Mouse (Mus musculus): ENCODE results near the gene Fcer1g.

Gene Fcer1g

DNA sequence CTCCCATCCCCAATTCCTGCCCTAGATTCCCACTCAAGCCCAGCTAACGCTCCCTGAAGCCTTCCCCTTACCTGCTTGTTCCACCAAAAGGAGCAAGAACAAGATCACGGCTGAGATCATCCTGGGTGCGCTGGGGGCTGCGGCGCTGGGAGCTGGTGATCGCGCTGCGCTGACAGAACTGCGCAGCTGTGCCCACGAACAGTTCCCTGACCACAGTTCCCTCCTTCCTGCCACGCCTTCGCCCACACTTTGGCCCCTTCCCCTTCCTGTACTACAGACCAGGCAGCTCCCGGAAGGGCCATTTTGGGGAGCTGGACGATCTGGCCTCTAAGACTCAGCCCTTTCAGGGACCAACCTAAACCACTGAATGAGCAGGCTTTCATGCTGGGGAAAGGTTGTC, at the start of gene Fcer1g:
TSS of gene Fcer1g (minus strand) at position 240 of the 400 bp plus-strand sequence.
- DNase-seq (ENCODE audit: extremely low read depth, low read depth), result no peak

DNA sequence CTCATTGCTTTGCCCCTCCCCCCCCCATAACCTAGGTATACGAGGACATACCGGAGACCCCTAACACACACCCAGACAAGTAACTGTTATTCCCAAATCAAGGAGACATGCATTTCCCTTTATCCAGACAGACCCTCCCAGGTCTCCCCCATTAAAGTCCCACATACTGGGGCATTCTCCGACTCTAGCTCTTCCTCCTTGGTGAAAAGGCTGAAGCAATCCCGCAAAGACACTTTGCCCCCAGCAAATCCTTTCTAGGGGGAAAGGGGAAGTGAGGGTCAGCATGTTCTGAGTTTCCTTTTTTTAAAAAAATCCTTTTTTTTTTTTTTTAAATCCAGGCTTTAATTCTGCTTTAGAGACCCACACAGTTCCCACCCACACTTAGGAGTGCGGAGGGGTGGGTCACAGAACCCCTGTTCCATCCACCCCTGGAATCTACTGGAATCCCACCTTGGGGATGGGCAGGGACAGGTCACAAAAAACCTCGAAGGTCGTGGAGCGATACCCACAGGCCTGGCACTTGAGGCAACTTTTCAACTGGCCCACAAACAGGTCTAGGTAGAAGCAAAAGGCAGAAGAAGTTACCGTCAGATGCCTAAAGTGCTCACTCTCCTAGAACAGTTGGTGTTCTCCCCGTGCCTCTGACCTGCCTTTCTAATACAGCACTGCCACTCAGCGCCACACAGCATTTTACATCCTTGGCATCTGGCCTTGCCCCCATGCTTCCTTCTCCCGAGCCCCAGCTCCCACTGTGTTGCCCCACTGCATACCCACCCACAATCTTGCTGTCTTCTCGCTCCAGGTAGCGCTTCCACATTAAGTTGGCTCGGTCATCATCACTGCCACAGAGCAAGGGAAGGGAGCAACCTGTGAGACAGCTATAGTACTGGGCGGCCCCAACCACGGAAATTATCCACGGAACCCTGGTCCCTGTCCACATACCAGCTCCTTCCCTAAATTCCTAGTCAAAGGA, 49.3 kb upstream of the Fcer1g start:
- DNase-seq (ENCODE audit: extremely low read depth, low read depth), result no peak

DNA sequence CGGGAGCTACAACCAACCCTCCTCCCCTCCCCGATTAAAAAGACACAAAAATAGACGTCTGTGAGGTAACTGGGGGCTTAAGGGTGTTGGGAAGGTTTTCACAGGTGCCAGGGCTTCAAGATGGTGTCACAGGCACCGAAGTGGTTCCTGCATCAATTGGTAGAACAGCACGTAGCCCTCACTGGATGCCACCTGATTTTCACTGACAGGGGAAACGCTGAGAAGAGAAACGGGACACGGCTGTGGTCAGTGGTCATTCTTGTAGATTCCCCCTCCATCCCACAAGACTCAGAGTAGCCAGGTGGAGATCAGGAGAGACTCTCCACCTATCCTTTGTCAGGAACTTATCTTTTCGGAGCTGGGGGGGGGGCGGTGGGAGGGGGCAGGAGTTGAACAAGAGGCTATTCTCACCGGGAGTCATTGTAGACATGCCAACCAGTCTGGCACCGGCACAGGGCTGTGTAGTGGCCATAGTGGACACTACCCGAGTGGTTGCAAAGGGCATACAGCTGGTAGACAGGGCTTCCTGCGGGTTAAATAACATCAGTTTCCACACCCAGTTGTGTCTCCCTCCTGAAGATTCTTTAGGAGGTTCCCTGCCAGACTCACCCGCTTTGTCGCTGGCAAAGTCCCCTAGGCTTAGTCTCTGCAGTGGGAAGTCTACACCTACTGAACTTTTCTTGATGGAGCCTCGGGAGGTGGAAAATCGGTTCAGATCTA, 48.1 kb upstream of the Fcer1g start:
- DNase-seq (ENCODE audit: extremely low read depth, low read depth), result no peak

DNA sequence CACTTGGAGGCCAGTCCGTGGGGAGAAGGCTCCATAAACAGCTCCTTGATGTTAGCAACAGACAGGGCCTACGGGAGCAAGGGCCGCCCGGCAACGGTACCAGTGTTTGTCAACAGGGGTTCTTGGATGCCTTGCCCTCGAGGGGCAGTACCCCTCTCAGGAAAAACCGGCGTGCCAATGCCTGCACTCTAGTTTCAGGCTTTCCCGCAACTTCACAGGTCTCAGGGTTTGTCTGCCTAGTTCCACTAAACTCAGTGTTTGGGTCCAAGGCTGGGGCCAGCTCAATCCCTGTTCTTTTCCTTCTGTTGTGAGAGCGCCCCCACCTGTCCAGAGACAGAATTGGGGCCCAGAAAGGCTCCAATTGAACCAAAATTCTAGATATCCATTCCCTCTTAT, 47.4 kb upstream of the Fcer1g start:
- peak; percentile 73 for DNase-seq (ENCODE audit: extremely low read depth, low read depth)

DNA sequence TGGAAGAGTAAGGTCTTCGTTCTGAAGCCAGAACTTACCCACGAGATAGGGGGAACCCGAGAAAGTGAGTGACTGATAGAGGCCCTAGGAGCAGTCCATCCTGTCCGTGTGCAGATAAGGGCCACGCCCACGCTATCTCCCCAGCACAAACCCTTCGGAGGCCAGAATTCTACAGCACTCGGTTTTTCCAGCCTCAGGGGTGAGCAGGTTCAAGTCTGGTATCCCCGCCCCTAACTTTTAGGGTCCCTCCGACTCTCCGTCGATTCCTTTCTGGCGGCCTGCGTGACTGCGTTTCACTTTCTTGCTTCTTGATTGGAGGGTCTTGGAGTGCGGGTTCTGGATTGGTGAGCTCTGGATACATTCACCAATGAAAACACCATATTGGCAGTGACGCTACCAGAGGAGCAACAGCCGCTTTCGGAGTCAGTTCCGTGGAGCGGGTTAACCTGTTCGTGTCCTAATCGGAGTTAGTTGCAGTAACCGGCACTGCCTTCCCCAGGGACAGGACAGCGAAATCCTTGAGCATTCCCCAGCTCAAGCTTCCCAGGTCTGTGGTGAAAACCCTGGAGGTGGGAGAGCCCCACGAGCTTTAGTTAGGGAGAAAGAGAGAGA, 46.9 kb upstream of the Fcer1g start, which contains the start of gene Ppox:
TSS of gene Ppox (minus strand) at position 271 of the 612 bp plus-strand sequence.
- DNase-seq (ENCODE audit: extremely low read depth, low read depth), result peak; percentile 100

DNA sequence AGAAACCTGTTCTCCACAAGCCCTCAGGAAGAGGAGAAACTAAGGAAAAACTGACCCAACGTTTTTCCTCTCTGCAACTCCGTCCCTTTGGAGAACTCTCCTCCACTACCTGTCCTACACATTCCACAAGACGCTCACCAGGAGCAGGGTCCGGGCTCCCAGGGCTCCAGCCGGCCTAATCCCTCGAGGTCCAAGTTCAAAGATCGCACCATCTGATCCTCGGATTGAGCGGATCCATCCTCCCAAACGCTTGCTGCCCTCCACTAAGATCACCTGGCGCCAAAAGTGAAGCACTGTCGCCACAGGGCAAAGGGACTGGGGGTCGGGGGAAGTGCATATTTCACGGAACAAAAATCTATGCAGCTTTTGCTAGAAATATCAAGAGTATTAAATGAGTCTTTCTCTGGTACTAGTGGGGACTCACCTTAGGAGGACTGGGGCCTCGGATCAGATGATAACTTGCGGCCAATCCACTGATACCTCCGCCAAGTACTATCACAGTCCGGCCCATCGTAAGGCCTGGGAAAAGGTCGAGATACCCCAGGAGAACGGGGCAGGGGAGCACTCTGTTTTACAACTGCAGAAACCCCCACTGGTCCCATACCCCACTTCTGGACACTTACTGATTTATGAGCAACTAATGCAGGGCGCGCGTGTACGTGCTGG, 46.2 kb upstream of the Fcer1g start:
- DNase-seq (ENCODE audit: extremely low read depth, low read depth), result no peak

DNA sequence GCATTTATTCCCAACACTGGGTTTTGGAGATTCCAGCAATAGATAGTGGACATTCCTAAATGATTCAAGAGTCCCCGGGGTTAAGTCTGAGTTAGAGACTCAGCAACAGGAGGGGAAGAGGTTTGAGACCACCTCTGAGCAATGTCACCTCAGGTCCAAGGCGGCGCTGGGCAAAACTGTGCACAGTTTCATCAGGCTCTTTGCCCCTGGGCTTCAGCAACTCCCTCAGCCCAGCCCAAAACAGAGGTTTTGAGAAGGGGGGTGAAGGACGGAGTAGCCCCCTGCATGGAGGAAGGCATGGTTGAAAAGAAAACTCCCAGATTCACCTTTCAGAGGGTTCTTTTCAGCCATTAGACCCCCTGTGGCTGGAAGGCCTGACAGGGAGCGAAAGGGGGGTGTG, 45.6 kb upstream of the Fcer1g start:
- DNase-seq (ENCODE audit: extremely low read depth, low read depth), result no peak

DNA sequence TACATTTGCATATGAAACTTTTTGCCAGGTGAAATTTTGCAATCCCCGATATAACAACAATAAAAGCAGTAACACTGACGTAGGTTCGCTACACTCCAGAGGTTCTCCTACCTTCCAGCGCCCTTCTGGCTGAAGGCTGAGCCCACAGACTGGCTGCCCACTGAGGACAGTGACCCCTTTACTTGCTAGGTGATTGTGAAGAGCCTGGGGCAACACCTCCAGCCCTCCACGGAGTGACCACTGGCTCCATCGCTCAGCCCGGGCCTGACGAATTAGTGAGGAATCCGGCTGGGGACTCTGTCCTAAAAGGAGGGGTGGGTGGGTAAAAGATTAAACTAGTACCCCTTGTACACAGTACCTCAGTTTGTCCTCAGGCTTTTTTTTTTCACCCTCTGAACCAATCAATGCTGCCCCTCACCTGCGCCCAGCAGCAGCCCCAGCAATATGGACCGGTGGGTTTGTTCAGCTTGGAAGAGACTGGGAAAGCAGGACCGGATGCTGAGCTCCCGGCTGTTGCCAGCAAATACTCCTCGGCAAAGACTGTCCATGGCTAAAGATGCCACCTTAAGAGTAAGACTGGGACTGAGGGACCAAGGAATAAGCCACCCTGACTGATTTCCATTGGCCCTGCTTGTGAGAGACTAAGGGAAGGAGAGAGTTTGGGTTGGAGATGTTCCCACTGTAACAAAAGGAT, 45.0 kb upstream of the Fcer1g start:
- no peak for DNase-seq (ENCODE audit: extremely low read depth, low read depth)

DNA sequence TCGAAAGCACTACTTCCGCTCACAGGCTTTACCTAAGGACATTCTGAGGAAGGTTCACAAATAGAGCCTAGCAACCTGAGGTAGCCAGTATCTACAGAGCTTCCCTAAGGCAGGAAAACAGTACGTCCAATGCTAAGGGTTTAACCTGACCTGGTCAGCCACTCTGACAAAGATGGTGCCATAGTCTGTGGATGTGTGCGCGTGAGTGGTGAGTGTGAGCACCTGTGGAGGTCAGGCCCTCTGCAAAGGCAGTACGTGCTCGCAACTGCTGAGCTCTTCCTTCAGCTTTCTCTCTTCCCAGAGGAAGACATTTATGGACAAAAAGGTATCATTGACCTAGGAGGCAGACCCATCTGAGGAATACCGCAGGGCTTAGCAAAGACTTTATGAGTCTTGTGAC, 44.3 kb upstream of the Fcer1g start:
- no peak for DNase-seq (ENCODE audit: extremely low read depth, low read depth)

DNA sequence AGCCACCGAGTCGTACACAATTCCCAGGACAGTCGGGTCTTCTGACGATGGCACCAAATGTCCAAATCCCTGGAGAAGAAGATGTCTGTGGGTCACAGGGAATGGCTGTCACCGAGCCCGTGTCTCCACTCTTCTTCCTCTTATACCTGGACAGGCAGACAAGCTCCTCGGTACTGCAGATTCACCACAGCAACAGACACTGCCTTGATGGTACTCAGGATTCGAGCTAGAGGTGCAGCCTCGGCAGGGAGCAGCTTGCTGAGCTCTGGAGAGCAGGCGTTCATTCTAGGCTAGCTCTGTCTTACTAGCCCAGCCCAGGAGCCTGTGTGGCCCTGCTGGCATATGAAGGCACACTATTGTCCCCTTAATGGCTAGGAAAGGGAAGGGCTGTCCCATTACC, 43.6 kb upstream of the Fcer1g start:
- no peak for DNase-seq (ENCODE audit: extremely low read depth, low read depth)

DNA sequence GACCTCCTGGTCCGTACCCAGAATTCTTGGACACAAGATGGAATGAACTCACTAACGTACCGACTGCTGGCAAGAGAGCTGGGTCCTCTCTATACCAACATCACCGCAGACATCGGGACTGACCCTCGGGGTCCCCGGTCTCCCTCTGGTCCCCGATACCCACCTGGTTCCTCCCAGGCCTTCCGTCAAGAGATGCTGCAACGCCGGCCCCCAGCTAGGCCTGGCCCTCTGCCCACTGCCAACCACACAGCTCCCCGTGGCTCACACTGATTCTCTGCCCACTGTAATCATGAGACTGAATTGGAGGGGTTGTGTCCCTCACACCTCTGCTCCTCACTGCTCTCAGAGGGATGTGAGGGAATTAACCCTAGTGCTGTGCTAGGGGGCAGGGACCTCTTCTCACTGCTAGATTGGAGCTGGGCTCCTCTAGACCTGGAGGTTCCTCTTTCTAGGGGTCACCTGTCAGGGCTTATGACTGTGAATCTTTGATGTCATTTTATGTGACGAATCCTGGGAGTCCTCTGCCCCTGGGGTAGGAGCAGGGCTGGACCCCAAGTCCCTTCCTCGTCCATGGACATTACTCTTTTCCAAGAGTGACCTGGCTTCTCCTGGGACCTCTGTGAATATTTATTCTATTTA, 42.1 kb upstream of the Fcer1g start:
- DNase-seq (ENCODE audit: extremely low read depth, low read depth), result no peak

DNA sequence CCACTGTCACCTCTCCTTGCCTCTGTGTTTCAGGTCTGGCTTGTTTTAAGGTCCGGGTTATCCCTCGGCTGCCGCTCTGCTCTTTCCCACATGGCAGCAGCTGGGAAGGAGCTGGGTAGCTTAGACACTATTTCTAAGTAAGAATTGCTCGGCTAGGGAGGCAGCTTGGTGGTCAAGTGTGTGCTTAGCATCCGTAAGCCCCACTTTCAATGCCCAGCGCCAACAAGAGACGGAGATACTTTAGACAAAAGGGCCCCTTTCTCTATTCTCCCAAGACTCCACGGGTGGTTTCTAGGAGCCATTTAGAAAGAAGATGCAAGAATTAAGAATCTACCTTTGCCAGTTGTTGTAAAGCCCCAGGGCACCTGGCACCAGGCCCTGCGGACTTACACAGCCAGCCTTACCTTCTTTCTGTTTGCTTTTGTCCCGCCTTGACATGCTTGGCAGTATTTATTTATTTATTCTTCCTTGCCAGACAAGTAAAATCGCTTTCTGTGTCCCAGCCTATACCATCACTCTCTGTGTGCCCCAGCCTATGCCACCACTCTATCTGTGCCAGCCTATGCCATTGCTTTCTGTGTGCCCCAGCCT, 41.1 kb upstream of the Fcer1g start:
- DNase-seq (ENCODE audit: extremely low read depth, low read depth), result no peak

DNA sequence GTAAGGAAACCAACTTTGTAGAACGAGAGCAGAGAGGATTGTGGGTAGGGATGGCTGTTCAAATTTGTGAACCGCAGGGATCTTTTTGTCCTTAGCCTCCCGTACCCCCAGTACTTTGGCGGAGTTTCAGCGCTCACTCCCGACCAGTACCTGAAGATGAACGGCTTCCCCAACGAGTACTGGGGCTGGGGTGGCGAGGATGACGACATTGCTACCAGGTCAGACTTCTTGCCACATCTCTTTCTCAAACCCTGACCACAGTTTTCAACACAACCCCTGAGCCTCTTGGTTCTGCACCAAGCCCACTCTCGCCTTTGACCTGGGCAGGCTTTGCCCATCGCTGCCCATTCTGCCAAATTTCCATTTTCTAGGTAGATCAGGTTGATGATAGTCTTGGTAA, 40.0 kb upstream of the Fcer1g start:
- DNase-seq (ENCODE audit: extremely low read depth, low read depth), result no peak

DNA sequence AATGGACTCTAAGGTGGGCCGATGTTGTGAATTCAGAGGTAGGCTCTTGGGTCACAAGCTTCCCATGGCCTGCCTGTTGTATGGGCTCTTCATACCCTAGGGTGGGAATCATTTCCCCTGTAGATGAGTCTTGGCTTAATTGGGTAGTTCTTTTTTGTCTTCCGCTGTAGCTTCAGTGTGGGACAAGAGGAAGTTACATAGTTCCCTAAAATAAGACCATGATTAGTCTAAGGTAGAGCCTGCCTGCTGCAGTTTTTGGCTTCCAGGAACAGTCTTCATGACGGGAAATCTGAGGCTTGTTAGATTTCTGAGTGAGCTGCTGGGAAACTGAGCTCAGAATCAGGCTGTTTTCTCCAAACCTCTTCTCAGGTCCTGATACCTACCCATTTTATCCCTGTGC, 37.9 kb upstream of the Fcer1g start:
- DNase-seq (ENCODE audit: extremely low read depth, low read depth), result peak; percentile 67

DNA sequence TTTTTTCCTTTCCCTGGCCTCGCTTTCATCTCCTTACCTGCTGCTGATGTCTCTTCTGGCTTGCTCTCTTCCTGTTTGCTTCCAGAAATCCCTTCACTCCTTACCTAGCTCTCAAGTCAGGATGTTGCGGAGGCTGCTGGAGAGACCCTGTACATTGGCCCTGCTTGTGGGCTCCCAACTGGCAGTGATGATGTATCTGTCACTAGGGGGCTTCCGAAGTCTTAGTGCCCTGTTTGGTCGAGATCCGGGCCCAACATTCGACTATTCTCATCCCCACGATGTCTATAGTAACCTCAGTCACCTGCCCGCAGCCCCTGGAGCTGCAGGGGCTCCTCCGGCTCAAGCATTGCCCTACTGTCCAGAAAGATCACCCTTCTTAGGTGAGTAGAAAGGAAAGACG, 37.5 kb upstream of the Fcer1g start:
- DNase-seq (ENCODE audit: extremely low read depth, low read depth), result no peak

DNA sequence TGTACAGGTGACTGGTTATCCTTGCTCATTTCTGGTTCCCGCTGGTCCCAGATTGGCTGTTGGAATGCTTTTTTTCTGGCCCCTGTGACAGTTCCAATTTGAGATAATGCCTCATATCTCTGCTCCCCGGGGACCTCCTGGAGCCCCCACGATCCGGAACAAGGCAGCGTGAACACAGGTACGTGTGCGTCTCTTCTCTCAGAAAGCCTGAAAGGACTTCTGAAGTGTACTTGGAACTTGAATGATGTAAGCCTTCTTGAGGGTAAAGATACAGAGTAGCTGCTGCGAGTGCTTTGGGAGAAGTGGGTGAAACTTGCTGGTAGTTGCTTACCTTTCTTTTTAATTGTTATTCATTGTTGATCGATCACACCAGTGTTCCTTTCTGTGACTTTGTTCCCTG, 37.0 kb upstream of the Fcer1g start:
- no peak for DNase-seq (ENCODE audit: extremely low read depth, low read depth)

DNA sequence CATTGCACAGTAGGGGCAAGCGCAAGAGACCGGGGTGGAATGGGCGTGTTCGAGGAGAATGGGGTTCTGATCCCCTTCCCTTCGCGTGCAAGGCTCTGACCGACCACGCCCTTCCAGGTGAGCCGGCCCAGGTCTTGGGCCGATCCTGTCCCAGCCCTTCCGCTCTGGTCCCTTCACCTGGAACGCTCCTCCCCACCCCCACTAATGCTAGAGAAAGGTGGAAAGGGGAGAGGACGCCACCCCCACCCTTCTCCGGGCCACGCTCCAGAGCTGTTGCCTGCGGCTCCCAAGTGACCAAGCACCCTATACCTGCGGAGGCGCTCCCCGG, 36.4 kb upstream of the Fcer1g start:
- no peak for DNase-seq (ENCODE audit: extremely low read depth, low read depth)

DNA sequence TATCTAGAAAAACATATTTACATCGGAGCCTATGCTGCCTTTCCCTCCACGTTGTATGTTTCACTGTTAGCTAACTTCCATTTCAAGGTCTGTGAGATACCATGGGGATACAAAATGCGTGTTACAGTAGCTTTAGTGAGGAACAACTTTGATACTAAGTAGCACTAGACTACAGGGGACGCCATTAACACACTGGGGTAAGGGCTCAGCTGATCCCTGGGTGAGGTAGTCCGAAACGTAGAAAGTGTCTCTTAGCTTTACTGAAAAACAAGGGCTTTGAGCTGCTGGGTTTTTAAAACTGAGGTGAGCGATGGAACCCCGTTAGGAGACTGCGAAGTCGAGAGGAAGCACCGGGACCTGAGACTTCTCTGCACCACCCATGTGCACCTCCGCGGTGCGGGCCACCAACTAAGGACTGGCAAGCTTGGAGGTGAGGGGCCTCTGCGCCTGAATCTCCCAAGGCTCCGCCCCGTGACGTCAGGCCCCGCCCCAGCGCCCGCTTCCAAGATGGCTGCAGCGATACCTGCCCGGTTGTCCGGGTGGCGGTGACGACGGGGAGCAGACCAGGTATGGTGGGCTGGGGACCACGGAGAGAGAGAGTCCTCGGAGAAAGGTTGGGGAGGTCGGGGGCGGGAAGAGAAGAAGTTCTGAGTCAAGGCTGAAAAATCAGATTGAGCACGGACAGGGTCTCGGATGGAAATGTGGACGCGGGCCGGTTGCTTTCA, 35.8 kb upstream of the Fcer1g start, which contains the start of gene B4galt3:
TSS of gene B4galt3 (plus strand) at position 481 of the 725 bp plus-strand sequence.
- DNase-seq (ENCODE audit: extremely low read depth, low read depth), result peak; percentile 62

DNA sequence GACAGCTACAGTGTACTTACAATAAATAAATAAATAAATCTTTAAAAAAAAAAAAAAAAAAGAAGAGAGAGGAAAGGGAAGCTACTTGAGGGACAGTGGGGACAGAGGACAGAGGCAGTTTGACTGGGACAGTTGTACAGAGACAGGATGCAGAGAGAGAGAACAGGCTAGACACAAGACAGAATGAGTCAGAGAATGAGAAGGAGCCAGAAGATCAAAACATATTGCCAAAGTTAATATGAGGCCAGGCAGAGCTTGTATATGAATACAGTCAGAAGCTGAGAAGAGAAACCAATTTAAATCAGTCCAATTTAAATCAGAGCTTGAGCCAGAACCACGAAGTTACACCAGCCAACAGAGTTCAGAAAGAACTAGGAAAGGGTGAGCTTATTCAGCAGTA, 34.2 kb upstream of the Fcer1g start:
- no peak for DNase-seq (ENCODE audit: extremely low read depth, low read depth)
